ENCODE assay signal across 7 mouse cellular contexts in genomic region chr15:89088607-89089247, GRCm38 (mm10). TPM values are rescaled to one million over a fixed set of nuclear protein-coding genes. Genes with fewer than 3 reads are reported as not detected.
DNase-seq lines count a peak whose midpoint lies in the region; ATAC-seq lines count a peak whose summit lies in the region.

Gene Selenoo (plus strand): TSS chr15:89089084.

- peak within 1 kb of the TSS; percentile 97 for H3K4me3 ChIP-seq in intestine, embryonic 16.5 days (ENCODE audit: low read length)
- peak within 1 kb of the TSS; percentile 97 for H3K4me3 ChIP-seq in midbrain, embryonic 11.5 days (ENCODE audit: low read depth, low read length)

- peak; percentile 96 for DNase-seq in adrenal gland, adult 2 months
- DNase-seq in embryo, embryonic 11.5 days (ENCODE audit: low read depth, low spot score): peak; percentile 84
- peak; percentile 86 to 91 for DNase-seq in gastrocnemius, postnatal 4 days (ENCODE audit: low spot score in 2 of 2)
- peak; percentile 89 to 92 for DNase-seq in left cerebral cortex, postnatal 36 days (ENCODE audit: low spot score in 2 of 2)
- DNase-seq in midbrain, embryonic 11.5 days (ENCODE audit: low spot score, missing footprints): peak; percentile 98
- peak; percentile 92 for DNase-seq in skeletal muscle tissue, adult 2 months (ENCODE audit: low read depth, low spot score)

- H3K4me2 ChIP-seq in intestine, embryonic 16.5 days (ENCODE audit: low read depth, low read length): peak within 1 kb of the TSS; percentile 67
- peak within 1 kb of the TSS; percentile 100 for H3K4me2 ChIP-seq in midbrain, embryonic 11.5 days

- H3K9me3 ChIP-seq in intestine, embryonic 16.5 days (ENCODE audit: control insufficient read depth, low read length): no peaks in the 10 kb centered on the region
- H3K9me3 ChIP-seq in midbrain, embryonic 11.5 days (ENCODE audit: control insufficient read depth, low read length): no peaks in the 10 kb centered on the region

- intact Hi-C loops in left cerebral cortex, postnatal 36 days (cut with DNase I): loop anchor here (1.0 kb wide), 1 partner anchor 12 kb away; no protein-coding TSS in a partner anchor

- peak within 1 kb of the TSS; percentile 87 for H3K27ac ChIP-seq in intestine, embryonic 16.5 days (ENCODE audit: low read length)
- H3K27ac ChIP-seq in midbrain, embryonic 11.5 days (ENCODE audit: low read depth, low read length): peak within 1 kb of the TSS; percentile 40; the same call in 1 of the 2 replicates

- H3K27me3 ChIP-seq in intestine, embryonic 16.5 days (replicated peaks; ENCODE audit: control insufficient read depth, insufficient read depth, low read length): no peaks in the 10 kb centered on the region
- H3K27me3 ChIP-seq in midbrain, embryonic 11.5 days (ENCODE audit: control insufficient read depth, insufficient read depth, low read length): no peaks in the 10 kb centered on the region

- peak within 1 kb of the TSS; percentile 94 for H3K9ac ChIP-seq in intestine, embryonic 16.5 days (ENCODE audit: low read depth, low read length)
- peak within 1 kb of the TSS; percentile 92 for H3K9ac ChIP-seq in midbrain, embryonic 11.5 days (ENCODE audit: low read length)

- peaks cover 21% of the 10 kb centered on the region for H3K36me3 ChIP-seq in intestine, embryonic 16.5 days (ENCODE audit: control insufficient read depth, insufficient read depth, low read length)
- H3K36me3 ChIP-seq in midbrain, embryonic 11.5 days (ENCODE audit: control insufficient read depth, insufficient read depth, low read length): peaks cover 17% of the 10 kb centered on the region

- 1% methylated on average over 38 of the region's 38 CpGs for whole genome bisulfite sequencing in intestine, embryonic 16.5 days
- 2% methylated on average over 38 of the region's 38 CpGs for WGBS in midbrain, embryonic 11.5 days

- peaks cover 20% of the 10 kb centered on the region for H3K4me1 ChIP-seq in intestine, embryonic 16.5 days (ENCODE audit: control insufficient read depth, insufficient read depth, low read length)
- peaks cover 10% of the 10 kb centered on the region for H3K4me1 ChIP-seq in midbrain, embryonic 11.5 days (ENCODE audit: control insufficient read depth, insufficient read depth, low read length)

- peak; percentile 96 for ATAC-seq in intestine, embryonic 16.5 days
- ATAC-seq in midbrain, embryonic 11.5 days (ENCODE audit: low FRiP score): peak; percentile 96

RNA-seq across cellular contexts. Expression of gene Selenoo, which starts in this region (rescaled TPM):
- 10 to 100 TPM; 37.0 to 39.2 TPM for total RNA-seq in adrenal gland, adult 2 months (2021)
- 120 and 126 TPM in 2 replicates for polyA plus RNA-seq in adrenal gland, adult 2 months (2012; rRNA removed)
- 10 to 100 TPM; 10.5 to 12.4 TPM for total RNA-seq in gastrocnemius, postnatal 4 days (2021)
- polyA plus RNA-seq in intestine, embryonic 16.5 days (2015; fragmentation: Nextera tagmentation; extraction: Ambion mirVana): 13.7 and 15.3 TPM in 2 replicates
- 10 to 100 TPM; 22.6 to 23.1 TPM for total RNA-seq in left cerebral cortex, postnatal 36 days (2021)
- 20.2 and 22.3 TPM in 2 replicates for polyA plus RNA-seq in midbrain, embryonic 11.5 days (2014; fragmentation: Nextera tagmentation; extraction: Ambion mirVana)

Comparison
In these comparisons a context has a peak if more than half of its experiments do, and no peak if none do; other contexts are left out.
1. Peak in every context shown above with its lines: DNase-seq, ATAC-seq, H3K4me3 ChIP-seq and H3K27ac ChIP-seq.